Mouse (Mus musculus): ENCODE measurements around the gene Slc26a11. TPM values are rescaled to one million over a fixed set of nuclear protein-coding genes. Genes with fewer than 3 reads are reported as not detected.
A peak's percentile ranks its signal among the peaks of the same experiment; 100 is the strongest.

Gene Slc26a11
- polyA plus RNA-seq, 1 experiment from 2014 or later = 5.0 TPM

- ATAC-seq (ENCODE audit: low FRiP score, low TSS enrichment) = no peak
- no peak overlapping the region for H3K4me2 ChIP-seq (ENCODE audit: low read length)
- DNase-seq = no peak
- no peak overlapping the region for H3K4me3 ChIP-seq (replicated peaks; ENCODE audit: low read depth, low read length)
- H3K4me1 ChIP-seq (ENCODE audit: control insufficient read depth, insufficient read depth, low read length) = no peaks in the 10 kb centered on the region
- H3K9me3 ChIP-seq (ENCODE audit: control insufficient read depth, low read length) = no peaks in the 10 kb centered on the region
- 72% methylated on average over 1 of the region's 1 CpGs for WGBS
- H3K9ac ChIP-seq (replicated peaks; ENCODE audit: low read length) = no peak overlapping the region
- no peak overlapping the region for H3K27ac ChIP-seq (replicated peaks; ENCODE audit: low read depth, low read length)
- no peaks in the 10 kb centered on the region for H3K36me3 ChIP-seq (ENCODE audit: control insufficient read depth, insufficient read depth, low read length)
- no peaks in the 10 kb centered on the region for H3K27me3 ChIP-seq (ENCODE audit: control insufficient read depth, insufficient read depth, low read length)
These were observed 30.3 kb upstream of the Slc26a11 start for GRCm38 (mm10) chr11:119325068-119325467.

- no peak overlapping the region for H3K4me2 ChIP-seq (ENCODE audit: low read length)
- H3K4me3 ChIP-seq (replicated peaks; ENCODE audit: low read depth, low read length) = no peak overlapping the region
- H3K9ac ChIP-seq (replicated peaks; ENCODE audit: low read length) = no peak overlapping the region
- ATAC-seq (ENCODE audit: low FRiP score, low TSS enrichment) = no peak
- no peaks in the 10 kb centered on the region for H3K4me1 ChIP-seq (ENCODE audit: control insufficient read depth, insufficient read depth, low read length)
- H3K9me3 ChIP-seq (ENCODE audit: control insufficient read depth, low read length) = no peaks in the 10 kb centered on the region
- H3K27ac ChIP-seq (replicated peaks; ENCODE audit: low read depth, low read length) = no peak overlapping the region
- WGBS = 63% methylated on average over 4 of the region's 4 CpGs
- H3K27me3 ChIP-seq (ENCODE audit: control insufficient read depth, insufficient read depth, low read length) = no peaks in the 10 kb centered on the region
- H3K36me3 ChIP-seq (ENCODE audit: control insufficient read depth, insufficient read depth, low read length) = no peaks in the 10 kb centered on the region
- no peak for DNase-seq
These were observed 24.8 kb upstream of the Slc26a11 start for GRCm38 (mm10) chr11:119330592-119330991.

- Histone ChIP-seq H3K4me1 (ENCODE audit: control insufficient read depth, insufficient read depth, low read length) (no peaks in the 10 kb centered on the region), H3K36me3 (ENCODE audit: control insufficient read depth, insufficient read depth, low read length) (no peaks in the 10 kb centered on the region), H3K4me2 (ENCODE audit: low read length) (no peak overlapping the region), H3K9me3 (ENCODE audit: control insufficient read depth, low read length) (no peaks in the 10 kb centered on the region), H3K27me3 (ENCODE audit: control insufficient read depth, insufficient read depth, low read length) (no peaks in the 10 kb centered on the region), H3K4me3 (replicated peaks; ENCODE audit: low read depth, low read length) (no peak overlapping the region), H3K27ac (replicated peaks; ENCODE audit: low read depth, low read length) (no peak overlapping the region), H3K9ac (replicated peaks; ENCODE audit: low read length) (no peak overlapping the region)
- 50% methylated on average over 3 of the region's 3 CpGs for WGBS
- DNase-seq = no peak
- no peak for ATAC-seq (ENCODE audit: low FRiP score, low TSS enrichment)
These were observed 23.4 kb upstream of the Slc26a11 start for GRCm38 (mm10) chr11:119331970-119332369.

- Histone ChIP-seq H3K27me3 (ENCODE audit: control insufficient read depth, insufficient read depth, low read length) (no peaks in the 10 kb centered on the region), H3K27ac (replicated peaks; ENCODE audit: low read depth, low read length) (no peak overlapping the region), H3K36me3 (ENCODE audit: control insufficient read depth, insufficient read depth, low read length) (no peaks in the 10 kb centered on the region), H3K4me3 (replicated peaks; ENCODE audit: low read depth, low read length) (no peak overlapping the region), H3K9ac (replicated peaks; ENCODE audit: low read length) (no peak overlapping the region), H3K9me3 (ENCODE audit: control insufficient read depth, low read length) (no peaks in the 10 kb centered on the region), H3K4me1 (ENCODE audit: control insufficient read depth, insufficient read depth, low read length) (no peaks in the 10 kb centered on the region), H3K4me2 (ENCODE audit: low read length) (no peak overlapping the region)
- no peak for ATAC-seq (ENCODE audit: low FRiP score, low TSS enrichment)
- no peak for DNase-seq
- 82% methylated on average over 10 of the region's 10 CpGs for WGBS
These were observed 16.9 kb upstream of the Slc26a11 start for GRCm38 (mm10) chr11:119338271-119339059.

- Histone ChIP-seq H3K27ac (replicated peaks; ENCODE audit: low read depth, low read length) (no peak overlapping the region), H3K36me3 (ENCODE audit: control insufficient read depth, insufficient read depth, low read length) (no peaks in the 10 kb centered on the region), H3K4me1 (ENCODE audit: control insufficient read depth, insufficient read depth, low read length) (no peaks in the 10 kb centered on the region), H3K4me2 (ENCODE audit: low read length) (no peak overlapping the region), H3K9ac (replicated peaks; ENCODE audit: low read length) (no peak overlapping the region; the same call in 1 of the 2 replicates), H3K9me3 (ENCODE audit: control insufficient read depth, low read length) (no peaks in the 10 kb centered on the region), H3K27me3 (ENCODE audit: control insufficient read depth, insufficient read depth, low read length) (no peaks in the 10 kb centered on the region), H3K4me3 (replicated peaks; ENCODE audit: low read depth, low read length) (no peak overlapping the region)
- WGBS = 52% methylated on average over 5 of the region's 5 CpGs
- ATAC-seq (ENCODE audit: low FRiP score, low TSS enrichment) = no peak
- DNase-seq = no peak
These were observed 16.2 kb upstream of the Slc26a11 start for GRCm38 (mm10) chr11:119339179-119339578.

GRCm38 (mm10) chr11:119339637-119340036 lies 15.7 kb upstream of the Slc26a11 start:
- Histone ChIP-seq H3K9ac (replicated peaks; ENCODE audit: low read length) (no peak overlapping the region), H3K4me3 (replicated peaks; ENCODE audit: low read depth, low read length) (no peak overlapping the region), H3K36me3 (ENCODE audit: control insufficient read depth, insufficient read depth, low read length) (no peaks in the 10 kb centered on the region), H3K9me3 (ENCODE audit: control insufficient read depth, low read length) (no peaks in the 10 kb centered on the region), H3K4me1 (ENCODE audit: control insufficient read depth, insufficient read depth, low read length) (no peaks in the 10 kb centered on the region), H3K27ac (replicated peaks; ENCODE audit: low read depth, low read length) (no peak overlapping the region), H3K4me2 (ENCODE audit: low read length) (no peak overlapping the region), H3K27me3 (ENCODE audit: control insufficient read depth, insufficient read depth, low read length) (no peaks in the 10 kb centered on the region)
- ATAC-seq (ENCODE audit: low FRiP score, low TSS enrichment) (no peak), DNase-seq (peak; percentile 95)
- WGBS = 12% methylated on average over 5 of the region's 5 CpGs

- no peaks in the 10 kb centered on the region for H3K27me3 ChIP-seq (ENCODE audit: control insufficient read depth, insufficient read depth, low read length)
- ATAC-seq (ENCODE audit: low FRiP score, low TSS enrichment) = no peak
- H3K27ac ChIP-seq (replicated peaks; ENCODE audit: low read depth, low read length) = no peak overlapping the region
- no peak overlapping the region for H3K4me2 ChIP-seq (ENCODE audit: low read length)
- H3K4me1 ChIP-seq (ENCODE audit: control insufficient read depth, insufficient read depth, low read length) = no peaks in the 10 kb centered on the region
- H3K36me3 ChIP-seq (ENCODE audit: control insufficient read depth, insufficient read depth, low read length) = no peaks in the 10 kb centered on the region
- no peak for DNase-seq
- no peaks in the 10 kb centered on the region for H3K9me3 ChIP-seq (ENCODE audit: control insufficient read depth, low read length)
- 85% methylated on average over 8 of the region's 8 CpGs for WGBS
- no peak overlapping the region for H3K4me3 ChIP-seq (replicated peaks; ENCODE audit: low read depth, low read length)
- H3K9ac ChIP-seq (replicated peaks; ENCODE audit: low read length) = no peak overlapping the region
These were observed 11.2 kb upstream of the Slc26a11 start for GRCm38 (mm10) chr11:119344178-119344577.

GRCm38 (mm10) chr11:119344865-119345264 lies 10.5 kb upstream of the Slc26a11 start:
- Histone ChIP-seq H3K4me2 (ENCODE audit: low read length) (no peak overlapping the region), H3K27me3 (ENCODE audit: control insufficient read depth, insufficient read depth, low read length) (no peaks in the 10 kb centered on the region), H3K4me3 (replicated peaks; ENCODE audit: low read depth, low read length) (no peak overlapping the region), H3K36me3 (ENCODE audit: control insufficient read depth, insufficient read depth, low read length) (no peaks in the 10 kb centered on the region), H3K9ac (replicated peaks; ENCODE audit: low read length) (no peak overlapping the region), H3K4me1 (ENCODE audit: control insufficient read depth, insufficient read depth, low read length) (no peaks in the 10 kb centered on the region), H3K9me3 (ENCODE audit: control insufficient read depth, low read length) (no peaks in the 10 kb centered on the region), H3K27ac (replicated peaks; ENCODE audit: low read depth, low read length) (no peak overlapping the region)
- DNase-seq (no peak), ATAC-seq (ENCODE audit: low FRiP score, low TSS enrichment) (no peak)
- 77% methylated on average over 6 of the region's 6 CpGs for WGBS

GRCm38 (mm10) chr11:119347125-119347524 lies 8.2 kb upstream of the Slc26a11 start:
- Histone ChIP-seq H3K36me3 (ENCODE audit: control insufficient read depth, insufficient read depth, low read length) (no peaks in the 10 kb centered on the region), H3K4me2 (ENCODE audit: low read length) (no peak overlapping the region), H3K4me1 (ENCODE audit: control insufficient read depth, insufficient read depth, low read length) (no peaks in the 10 kb centered on the region), H3K9me3 (ENCODE audit: control insufficient read depth, low read length) (no peaks in the 10 kb centered on the region), H3K4me3 (replicated peaks; ENCODE audit: low read depth, low read length) (no peak overlapping the region), H3K9ac (replicated peaks; ENCODE audit: low read length) (no peak overlapping the region), H3K27me3 (ENCODE audit: control insufficient read depth, insufficient read depth, low read length) (no peaks in the 10 kb centered on the region), H3K27ac (replicated peaks; ENCODE audit: low read depth, low read length) (no peak overlapping the region)
- DNase-seq (no peak), ATAC-seq (ENCODE audit: low FRiP score, low TSS enrichment) (no peak)
- 90% methylated on average over 4 of the region's 4 CpGs for WGBS
